Mouse (Mus musculus) ES-Bruce4 (cell line): ENCODE results near the gene P4htm.

Experiments
- CTCF ChIP-seq: IDR thresholded peaks from one replicate; pipeline ENCODE4 v1.8.1; 2011; ENCODE audit warnings: low read depth, low read length
- EP300 ChIP-seq: IDR thresholded peaks from 2 replicates; pipeline ENCODE4 v1.6.1; 2011; ENCODE audit warnings: low read depth, low read length; ENCODE audit not compliant: insufficient read depth

DNA sequence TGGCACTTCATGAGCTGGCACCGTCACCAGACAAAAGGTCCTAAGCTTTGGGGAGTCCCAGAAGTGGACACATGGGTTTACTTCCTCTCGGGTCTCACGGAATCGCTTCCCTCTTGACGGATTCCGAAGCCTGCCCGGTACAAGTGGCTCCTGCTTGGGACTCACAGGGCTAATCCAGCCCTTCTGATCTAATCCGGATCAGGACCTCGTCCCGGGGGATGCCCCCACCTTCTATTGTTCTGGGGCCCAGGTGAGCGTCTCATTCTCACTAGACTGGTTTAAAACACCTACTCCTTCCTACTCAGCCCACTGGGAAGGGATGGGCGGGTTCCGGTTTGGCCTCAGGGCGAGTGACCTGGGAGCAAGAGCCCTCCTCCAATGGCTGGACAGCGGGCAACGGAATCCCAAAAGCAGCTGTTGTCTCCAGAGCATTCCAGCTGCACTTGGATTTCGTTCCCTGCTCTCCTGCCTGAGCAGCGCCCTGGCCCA lies 29.5 kb downstream of the P4htm start:
- no peak for TF ChIP-seq CTCF
- peak; percentile 91 for TF ChIP-seq EP300
